Mouse (Mus musculus) G1E (cell line): ENCODE measurements around the gene Dnah2.

Source experiments
- CTCF ChIP-seq: IDR thresholded peaks from 2 replicates; pipeline ENCODE4 v1.5.1; 2012; ENCODE audit warnings: low read depth, low read length, inconsistent platforms, mixed read lengths
- GATA1 ChIP-seq: IDR thresholded peaks from 2 replicates; pipeline ENCODE4 v1.6.1; 2012; ENCODE audit warnings: borderline replicate concordance, low read length, inconsistent platforms, mixed read lengths
- GATA2 ChIP-seq: IDR thresholded peaks from 2 replicates; pipeline ENCODE4 v1.6.1; 2012; ENCODE audit warnings: low read depth, low read length, inconsistent platforms, borderline replicate concordance
- POLR2AphosphoS5 ChIP-seq: IDR thresholded peaks from 2 replicates; pipeline ENCODE4 v1.6.1; 2012; ENCODE audit warnings: low read depth, low read length, inconsistent platforms; ENCODE audit not compliant: insufficient replicate concordance

GRCm38 (mm10) chr11:69419443-69419812 lies 129.5 kb downstream of the Dnah2 start:
- TF ChIP-seq CTCF (no peak), GATA1 (no peak), GATA2 (no peak), POLR2AphosphoS5 (no peak)
